Mouse (Mus musculus) midbrain, embryonic 16.5 days (tissue): ENCODE data around the gene Matn4. TPM values are rescaled to one million over a fixed set of nuclear protein-coding genes. Genes with fewer than 3 reads are reported as not detected.
"Not testable (repeated sequence)": the region's sequence is repeated elsewhere in the genome, so short reads cannot be mapped to it uniquely, and the experiment has no call there.

ENCODE experiments used
- ATAC-seq: fragments of 200-750 bp; cut with Nextera tagmentation; 2 replicates; pipeline ENCODE4 v1.8.0; 2017; ENCODE audit warnings: moderate TSS enrichment
- H3K27ac ChIP-seq: fragments of 300-500 bp; sonication (generic); 2 replicates; pipeline ENCODE4 v1.5.1; 2014; ENCODE audit warnings: mild to moderate bottlenecking, low read length, mixed read lengths
- H3K27me3 ChIP-seq: fragments of 300-500 bp; sonication (generic); 2 replicates; pipeline ENCODE4 v1.6.1; 2014; ENCODE audit warnings: low read depth, low read length, mixed read lengths; ENCODE audit not compliant: control insufficient read depth, insufficient read depth
- H3K36me3 ChIP-seq: fragments of 300-500 bp; sonication (generic); 2 replicates; pipeline ENCODE4 v1.6.1; 2014; ENCODE audit warnings: mild to moderate bottlenecking, low read length, moderate library complexity, mixed read lengths; ENCODE audit not compliant: control insufficient read depth, insufficient read depth
- H3K4me1 ChIP-seq: fragments of 300-500 bp; sonication (generic); 2 replicates; pipeline ENCODE4 v1.6.1; 2014; ENCODE audit warnings: mild to moderate bottlenecking, low read length, mixed read lengths; ENCODE audit not compliant: control insufficient read depth, insufficient read depth
- H3K4me2 ChIP-seq: fragments of 300-500 bp; sonication (generic); 2 replicates; pipeline ENCODE4 v1.6.1; 2014; ENCODE audit warnings: mild to moderate bottlenecking, low read length, mixed read lengths
- H3K4me3 ChIP-seq: fragments of 300-500 bp; sonication (generic); 2 replicates; pipeline ENCODE4 v1.5.1; 2014; ENCODE audit warnings: low read depth, mild to moderate bottlenecking, low read length, moderate library complexity, mixed read lengths
- H3K9ac ChIP-seq: fragments of 300-500 bp; sonication (generic); 2 replicates; pipeline ENCODE4 v1.6.1; 2014; ENCODE audit warnings: low read depth, low read length, mixed read lengths
- H3K9me3 ChIP-seq: fragments of 300-500 bp; sonication (generic); replicated peaks from 2 replicates; pipeline ENCODE4 v1.6.1; 2014; ENCODE audit warnings: mild to moderate bottlenecking, low read length, mixed read lengths; ENCODE audit not compliant: control insufficient read depth, poor library complexity, severe bottlenecking
- WGBS: fragments of 180-500 bp; shearing (Covaris S2); extraction: QIAGEN DNeasy Blood & Tissue Kit; methylation state at CpG from one replicate; pipeline ENCODE4 v1.1.7; 2014; 5-methylcytosine and 5-hydroxymethylcytosine counted together
- microRNA-seq: library from miRNA; unstranded; fragments of <30 nt; microRNA quantifications from one replicate; pipeline ENCODE4, GENCODE M21; 2017
- polyA plus RNA-seq: library from polyadenylated mRNA; unstranded; fragments of >200 nt; fragmentation: Nextera tagmentation; extraction: Ambion mirVana; gene quantifications from 2 replicates; pipeline ENCODE4 v1.2.1, GENCODE M21; 2015

Gene Matn4
- polyA plus RNA-seq, 1 experiment from 2014 or later, result 0.93 TPM

- 86% methylated on average over 11 of the region's 11 CpGs for WGBS
- Histone ChIP-seq H3K9ac (no peak overlapping the region), H3K4me3 (no peak overlapping the region), H3K27me3 (no peaks in the 10 kb centered on the region), H3K36me3 (no peaks in the 10 kb centered on the region), H3K4me1 (no peaks in the 10 kb centered on the region), H3K4me2 (no peak overlapping the region), H3K9me3 (no peaks in the 10 kb centered on the region), H3K27ac (no peak overlapping the region)
- ATAC-seq, result no peak
Measured at GRCm38 (mm10) chr2:164353356-164353755, 51.6 kb downstream of the Matn4 start.

- Histone ChIP-seq H3K9ac (no peak overlapping the region), H3K36me3 (no peaks in the 10 kb centered on the region), H3K27me3 (no peaks in the 10 kb centered on the region), H3K27ac (no peak overlapping the region), H3K4me1 (no peaks in the 10 kb centered on the region), H3K9me3 (no peaks in the 10 kb centered on the region), H3K4me2 (no peak overlapping the region), H3K4me3 (no peak overlapping the region)
- ATAC-seq, result no peak
- 90% methylated on average over 3 of the region's 3 CpGs for WGBS
Measured at GRCm38 (mm10) chr2:164352697-164353096, 52.3 kb downstream of the Matn4 start.

- Histone ChIP-seq H3K9me3 (no peaks in the 10 kb centered on the region), H3K4me2 (no peak overlapping the region), H3K4me3 (no peak overlapping the region), H3K27ac (no peak overlapping the region), H3K36me3 (no peaks in the 10 kb centered on the region), H3K27me3 (no peaks in the 10 kb centered on the region), H3K4me1 (no peaks in the 10 kb centered on the region), H3K9ac (no peak overlapping the region)
- 94% methylated on average over 3 of the region's 3 CpGs for WGBS
- ATAC-seq, result no peak
Measured at GRCm38 (mm10) chr2:164348980-164349379, 56.0 kb downstream of the Matn4 start.

GRCm38 (mm10) chr2:164347697-164348096 lies 57.3 kb downstream of the Matn4 start:
- not testable (repeated sequence) for H3K9me3 ChIP-seq

GRCm38 (mm10) chr2:164343732-164344131 lies 61.2 kb downstream of the Matn4 start:
- not testable (repeated sequence) for H3K27ac ChIP-seq, H3K9ac ChIP-seq, H3K4me2 ChIP-seq, H3K9me3 ChIP-seq, H3K4me1 ChIP-seq, H3K27me3 ChIP-seq, H3K4me3 ChIP-seq, ATAC-seq, H3K36me3 ChIP-seq
- 87% methylated on average over 1 of the region's 1 CpGs for WGBS

More at GRCm38 (mm10) chr2:164347697-164348096, 57.3 kb downstream of the Matn4 start:
- not testable (repeated sequence) for H3K36me3 ChIP-seq, H3K4me2 ChIP-seq, H3K27me3 ChIP-seq, ATAC-seq, H3K27ac ChIP-seq, H3K4me1 ChIP-seq, H3K9ac ChIP-seq, H3K4me3 ChIP-seq

Small RNAs within 50 kb of the gene (microRNA-seq; reads per million reads assigned to microRNA genes)
- not detected for gene Mir7678

Other genes with a start within 250 kb of the Matn4 start
- gene Kcns1, start 234.0 kb downstream of the Matn4 start, polyA plus RNA-seq, result 1.9 and 3.9 TPM in 2 replicates
- gene Wfdc5, start 222.4 kb downstream of the Matn4 start, polyA plus RNA-seq, result not detected in 2 replicates
- not detected in 2 replicates for gene Wfdc12, start 214.6 kb downstream of the Matn4 start, polyA plus RNA-seq
- not detected in 2 replicates for gene Wfdc15a, start 205.0 kb downstream of the Matn4 start, polyA plus RNA-seq
- not detected in 2 replicates for gene Wfdc15b, start 183.5 kb downstream of the Matn4 start, polyA plus RNA-seq
- not detected in 2 replicates for gene Svs2, start 166.7 kb downstream of the Matn4 start, polyA plus RNA-seq
- gene Svs3b, start 148.5 kb downstream of the Matn4 start, polyA plus RNA-seq, result not detected in 2 replicates
- not detected in 2 replicates for gene Svs4, start 126.7 kb downstream of the Matn4 start, polyA plus RNA-seq
- not detected in 2 replicates for gene Svs3a, start 115.9 kb downstream of the Matn4 start, polyA plus RNA-seq
- not detected in 2 replicates for gene Svs6, start 88.4 kb downstream of the Matn4 start, polyA plus RNA-seq
- not detected in 2 replicates for gene Svs5, start 72.4 kb downstream of the Matn4 start, polyA plus RNA-seq
- not detected in 2 replicates for gene Slpi, start 16.1 kb downstream of the Matn4 start, polyA plus RNA-seq
- 0.04 TPM in 1 of 2 replicates, not detected in the other for gene Rbpjl, start 2.0 kb downstream of the Matn4 start, polyA plus RNA-seq
- gene Sdc4, start 38.7 kb upstream of the Matn4 start, polyA plus RNA-seq, result 6.3 and 8.7 TPM in 2 replicates
- gene Sys1, start 51.8 kb upstream of the Matn4 start, polyA plus RNA-seq, result 86.7 and 90.0 TPM in 2 replicates
- gene Gm20458, start 55.8 kb upstream of the Matn4 start, polyA plus RNA-seq, result 7.5 and 8.2 TPM in 2 replicates
- gene Trp53tg5, start 68.6 kb upstream of the Matn4 start, polyA plus RNA-seq, result not detected in 2 replicates
- 16.6 and 17.8 TPM in 2 replicates for gene Dbndd2, start 80.9 kb upstream of the Matn4 start, polyA plus RNA-seq
- 87.7 and 97.0 TPM in 2 replicates for gene Pigt, start 92.4 kb upstream of the Matn4 start, polyA plus RNA-seq
- 2.3 and 2.5 TPM in 2 replicates for gene Wfdc2, start 157.3 kb upstream of the Matn4 start, polyA plus RNA-seq
- gene Spint3, start 168.3 kb upstream of the Matn4 start, polyA plus RNA-seq, result not detected in 2 replicates
- not detected in 2 replicates for gene Wfdc6a, start 180.3 kb upstream of the Matn4 start, polyA plus RNA-seq
- not detected in 2 replicates for gene Eppin, start 188.4 kb upstream of the Matn4 start, polyA plus RNA-seq
- not detected in 2 replicates for gene Wfdc6b, start 208.4 kb upstream of the Matn4 start, polyA plus RNA-seq
- gene Wfdc8, start 208.5 kb upstream of the Matn4 start, polyA plus RNA-seq, result not detected in 2 replicates
- not detected in 2 replicates for gene Wfdc16, start 233.6 kb upstream of the Matn4 start, polyA plus RNA-seq